Mouse (Mus musculus): ENCODE results near the gene Cd300lg.

DNA sequence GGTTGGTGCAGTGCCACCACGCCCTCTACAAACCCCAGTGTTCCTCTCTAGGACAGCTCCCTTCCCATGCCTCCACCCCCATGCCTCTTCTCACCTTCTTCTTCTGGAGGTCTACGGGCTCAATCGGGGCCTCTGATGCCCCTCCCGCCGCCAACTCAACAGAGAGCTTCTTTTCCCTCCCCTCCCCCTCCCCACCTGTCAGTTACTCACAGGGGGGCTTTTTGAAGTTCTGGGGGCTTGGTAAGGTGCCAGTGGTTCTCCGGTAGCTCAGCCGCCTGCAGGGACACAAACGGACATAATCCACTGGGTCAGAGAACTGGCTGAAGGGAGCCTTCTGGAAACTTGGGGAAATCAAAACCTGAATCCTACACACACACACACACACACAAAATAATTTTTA lies 29.8 kb upstream of the Cd300lg start:
- no peak for TF ChIP-seq POLR2A (IDR thresholded peaks at IDR 0.05; ENCODE audit: insufficient read length, low read depth)
- no peak for TF ChIP-seq CEBPB (IDR thresholded peaks at IDR 0.05; ENCODE audit: insufficient read depth, poor library complexity, severe bottlenecking)
- TF ChIP-seq MAX (IDR thresholded peaks at IDR 0.05; ENCODE audit: low read depth) = no peak

Data from myocyte (in vitro differentiated cells).